Mouse (Mus musculus) fibroblast of lung, adult 2 months (primary cell): ENCODE measurements around the gene Ppil4.
"Not testable (repeated sequence)": the region's sequence is repeated elsewhere in the genome, so short reads cannot be mapped to it uniquely, and the experiment has no call there.

ENCODE experiments used
- DNase-seq: peaks from one replicate; pipeline ENCODE4 v3.0.0-alpha.2; 2011; ENCODE audit warnings: low read depth

Ppil4 gene

GRCm38 (mm10) chr10:7792751-7793385 is at the start of gene Ppil4, which contains the start of gene Ginm1:
Gene Ppil4, plus strand, starts transcription at chr10:7792891.
Gene Ginm1, minus strand, starts transcription at chr10:7792824.
- peak; percentile 81 for DNase-seq

GRCm38 (mm10) chr10:7745528-7745927 is 47.2 kb upstream of the Ppil4 start:
- DNase-seq, result not testable (repeated sequence)

DNA sequence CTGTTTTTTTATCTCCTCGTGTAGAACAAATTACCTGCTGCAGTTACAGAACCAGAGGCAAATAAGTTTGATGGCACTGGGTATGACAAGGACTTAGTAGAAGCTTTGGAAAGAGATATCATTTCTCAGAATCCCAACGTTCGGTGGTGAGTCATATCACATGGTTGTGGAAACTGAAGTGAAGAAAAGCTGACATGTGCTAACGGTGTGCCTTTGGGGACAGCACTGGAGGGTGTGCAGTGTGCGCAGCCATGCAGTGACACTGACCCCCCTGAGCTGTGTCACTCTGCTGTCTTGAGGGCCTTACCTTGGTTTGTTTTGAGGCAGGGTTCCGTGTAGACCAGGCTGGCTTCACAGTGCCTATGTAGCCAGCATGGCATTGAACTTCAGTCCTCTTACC is 43.9 kb upstream of the Ppil4 start:
- DNase-seq, result no peak

DNA sequence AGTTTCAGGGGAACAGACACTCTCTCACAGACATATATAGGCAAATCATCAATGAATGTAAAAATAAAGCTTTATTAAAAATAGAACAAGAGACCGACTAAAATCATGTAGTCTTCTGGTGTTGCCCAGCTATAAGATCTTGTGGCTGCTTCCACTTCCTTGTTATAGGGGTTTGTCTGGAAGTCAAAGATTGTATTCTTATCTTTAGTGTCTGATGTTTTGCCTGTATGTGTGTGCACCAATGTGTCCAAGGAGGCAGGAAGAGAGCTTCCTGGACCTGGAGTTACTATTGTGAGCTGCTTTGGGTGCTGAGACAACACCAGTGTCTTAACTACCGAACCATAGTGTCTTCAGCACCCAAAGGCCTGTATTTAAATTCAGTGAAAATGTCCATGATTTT is 35.1 kb upstream of the Ppil4 start:
- no peak for DNase-seq

DNA sequence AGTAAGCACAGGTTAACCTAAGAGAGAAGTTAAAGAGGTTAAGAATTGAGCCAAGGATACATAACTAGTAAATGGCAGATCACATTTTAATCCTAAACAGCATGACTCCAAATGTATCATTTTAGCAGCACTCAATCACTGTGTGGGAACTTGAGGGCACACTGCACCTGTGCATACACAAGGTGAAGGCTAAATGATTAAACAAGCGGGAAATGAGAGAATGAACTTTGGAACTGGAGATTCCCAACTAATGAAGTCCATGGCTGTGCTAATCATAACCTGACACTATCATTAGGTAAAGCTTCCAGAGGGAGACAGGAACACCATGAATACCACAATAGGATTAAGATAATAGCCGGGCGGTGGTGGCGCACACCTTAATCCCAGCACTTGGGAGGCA is 20.3 kb upstream of the Ppil4 start:
- no peak for DNase-seq

- DNase-seq, result no peak
These were observed 19.9 kb upstream of the Ppil4 start for GRCm38 (mm10) chr10:7772769-7773168.

- no peak for DNase-seq
These were observed 17.3 kb upstream of the Ppil4 start for GRCm38 (mm10) chr10:7775421-7775820.

GRCm38 (mm10) chr10:7778361-7778760 is 14.3 kb upstream of the Ppil4 start:
- no peak for DNase-seq

DNA sequence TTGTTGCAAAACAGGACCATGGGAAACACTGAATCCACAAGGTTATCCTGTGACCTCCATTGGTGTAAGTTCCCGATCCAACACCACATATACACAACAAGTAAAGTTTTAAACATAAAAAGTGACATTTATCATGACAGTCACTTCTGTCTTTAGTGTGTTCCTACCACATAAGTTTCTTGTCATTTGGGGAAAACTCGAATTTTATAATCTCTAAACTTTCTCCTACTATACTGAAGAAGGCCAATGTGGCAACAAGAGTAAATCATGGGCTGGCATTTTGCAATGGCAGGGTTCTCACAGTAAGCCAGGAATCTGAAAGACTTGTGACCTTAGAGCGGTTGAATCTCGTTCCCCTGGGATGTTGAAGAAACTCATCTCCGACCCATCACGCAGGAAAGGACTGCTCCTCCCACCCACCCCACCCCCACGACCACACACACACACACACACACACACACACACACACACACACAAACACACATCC is 12.9 kb upstream of the Ppil4 start:
- no peak for DNase-seq

DNA sequence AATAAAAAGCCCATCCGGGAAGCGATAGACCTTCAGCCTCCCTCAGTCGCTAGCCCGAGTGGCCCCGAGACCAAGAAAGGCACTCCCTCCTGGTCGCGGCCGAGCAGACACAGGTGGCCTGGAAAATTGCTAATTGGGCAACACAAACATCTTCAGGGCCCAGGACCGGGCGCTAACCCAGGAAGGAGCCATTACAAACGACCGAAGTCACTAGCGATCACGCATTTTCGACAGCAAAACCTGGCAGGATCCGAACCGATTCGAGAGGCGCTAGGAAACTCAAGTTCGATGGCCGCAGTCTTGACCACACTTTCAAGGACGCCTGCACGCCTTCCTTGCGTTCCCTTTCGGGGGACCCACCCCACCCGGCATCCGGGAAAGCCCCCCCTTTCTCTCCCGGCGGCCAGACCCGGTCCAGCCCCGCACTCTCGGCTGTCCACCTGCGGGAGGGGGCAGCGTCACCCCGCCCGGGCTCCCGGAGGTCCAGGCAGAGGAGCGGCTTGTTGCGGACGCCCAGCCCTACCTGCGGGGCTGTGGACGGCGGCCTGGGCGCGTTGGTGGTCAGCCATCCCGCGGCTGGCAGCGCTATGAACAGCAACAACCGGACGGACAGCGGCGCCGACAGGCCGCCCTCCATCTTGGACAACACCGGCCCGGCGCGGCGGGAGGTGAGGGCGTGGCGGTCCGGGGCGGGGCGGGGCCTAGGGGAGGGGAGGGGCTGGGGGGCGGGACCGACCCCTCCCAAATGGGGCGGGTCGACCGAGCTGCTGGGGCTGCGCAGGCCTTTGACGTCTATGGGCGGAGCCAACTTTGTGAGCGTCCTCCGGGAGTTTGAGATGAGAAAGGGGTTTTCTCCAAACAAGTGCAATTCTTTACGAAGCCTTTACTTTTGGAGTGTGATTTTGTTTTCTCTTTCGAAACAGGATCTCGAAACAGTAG is 12.2 kb upstream of the Ppil4 start:
- DNase-seq, result no peak

GRCm38 (mm10) chr10:7781214-7781613 is 11.5 kb upstream of the Ppil4 start:
- no peak for DNase-seq

GRCm38 (mm10) chr10:7787319-7787718 is 5.4 kb upstream of the Ppil4 start:
- DNase-seq, result no peak

GRCm38 (mm10) chr10:7792254-7792750 is 389 bp upstream of the Ppil4 start:
- no peak for DNase-seq

GRCm38 (mm10) chr10:7801258-7801657 is 8.6 kb downstream of the Ppil4 start:
- DNase-seq, result no peak

GRCm38 (mm10) chr10:7802519-7803140 is 9.9 kb downstream of the Ppil4 start:
- no peak for DNase-seq

DNA sequence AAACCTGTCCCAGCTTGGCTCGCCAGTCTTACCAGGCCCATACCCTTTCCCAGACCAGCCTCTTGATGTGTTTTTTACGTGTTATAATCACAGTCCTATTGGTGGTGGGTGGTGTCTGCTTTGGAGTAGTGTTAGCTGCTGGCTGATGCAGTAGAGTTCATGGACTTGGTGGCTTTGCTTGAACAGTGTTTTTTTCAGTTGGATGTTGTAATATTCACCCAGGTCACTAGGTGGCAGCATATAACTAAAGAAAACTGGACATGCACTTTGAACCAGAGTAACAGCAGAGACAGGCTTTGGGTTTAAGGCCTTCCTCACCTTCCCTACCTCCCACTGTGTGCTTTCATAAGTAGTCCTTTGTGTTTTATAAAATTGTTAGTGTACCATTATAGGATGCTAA is 17.2 kb downstream of the Ppil4 start:
- peak; percentile 45 for DNase-seq

- DNase-seq, result no peak
These were observed 23.8 kb downstream of the Ppil4 start for GRCm38 (mm10) chr10:7816476-7816875.

DNA sequence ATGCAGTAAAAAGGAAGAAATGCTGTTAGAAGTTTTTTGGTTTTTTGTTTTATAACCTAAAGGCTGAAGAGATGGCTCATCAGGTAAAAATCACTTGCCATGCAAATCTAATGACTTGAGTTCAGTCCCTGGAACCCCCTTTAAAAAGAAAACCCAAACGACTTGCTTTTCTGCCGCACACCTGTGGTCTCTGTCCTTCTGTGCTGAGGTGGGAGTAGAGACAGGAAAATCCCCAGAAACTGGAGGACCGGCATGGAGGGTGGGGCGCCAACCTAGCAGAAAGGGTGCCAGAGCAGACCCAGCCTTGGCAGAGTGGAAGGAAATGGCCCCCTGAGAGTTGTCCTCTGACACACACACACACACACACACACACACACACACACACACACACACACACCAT is 26.0 kb downstream of the Ppil4 start:
- DNase-seq, result no peak

- DNase-seq, result no peak
These were observed 26.5 kb downstream of the Ppil4 start for GRCm38 (mm10) chr10:7819156-7819555.

- no peak for DNase-seq
These were observed 26.9 kb downstream of the Ppil4 start for GRCm38 (mm10) chr10:7819603-7820002.

- no peak for DNase-seq
These were observed 27.5 kb downstream of the Ppil4 start for GRCm38 (mm10) chr10:7820171-7820570.

- no peak for DNase-seq
These were observed 29.3 kb downstream of the Ppil4 start for GRCm38 (mm10) chr10:7821981-7822380.
